Mouse (Mus musculus) heart, adult 2 months (tissue): ENCODE measurements around the gene Stpg4. TPM values are rescaled to one million over a fixed set of nuclear protein-coding genes. Genes with fewer than 3 reads are reported as not detected.
A peak's percentile ranks its signal among the peaks of the same experiment; 100 is the strongest.

ENCODE experiments used
- DNase-seq, 2 experiments: peaks; one replicate each; pipeline ENCODE4 v3.0.0; 2021
- H3K27ac ChIP-seq: fragments of 200-600 bp; 2 replicates; pipeline ENCODE4 v1.8.1; 2022
- H3K27me3 ChIP-seq: fragments of 200-500 bp; 2 replicates; pipeline ENCODE4 v1.6.1; 2012; ENCODE audit warnings: mild to moderate bottlenecking, low read length, inconsistent platforms, mixed read lengths; ENCODE audit not compliant: control insufficient read depth, insufficient read depth
- H3K36me3 ChIP-seq: fragments of 200-500 bp; 2 replicates; pipeline ENCODE4 v1.6.1; 2012; ENCODE audit warnings: low read length, inconsistent platforms; ENCODE audit not compliant: control insufficient read depth, insufficient read depth
- H3K4me1 ChIP-seq: fragments of 200-500 bp; 2 replicates; pipeline ENCODE4 v1.6.1; 2011; ENCODE audit warnings: low read length; ENCODE audit not compliant: control insufficient read depth, insufficient read depth
- H3K4me3 ChIP-seq: fragments of 200-600 bp; 2 replicates; pipeline ENCODE4 v1.8.1; 2022
- H3K79me2 ChIP-seq: fragments of 200-500 bp; replicated peaks from 2 replicates; pipeline ENCODE4 v1.6.1; 2012; ENCODE audit warnings: mild to moderate bottlenecking, inconsistent platforms, low read length, moderate library complexity, mixed read lengths; ENCODE audit not compliant: control insufficient read depth, insufficient read depth
- H3K9ac ChIP-seq: fragments of 200-500 bp; 2 replicates; pipeline ENCODE4 v1.6.1; 2012; ENCODE audit warnings: low read depth, mild to moderate bottlenecking, control low read depth, inconsistent platforms, low read length, mixed read lengths
- CTCF ChIP-seq: fragments of 200-600 bp; IDR thresholded peaks from 2 replicates; pipeline ENCODE4 v1.8.1; 2022; ENCODE audit warnings: antibody characterized with exemption, mild to moderate bottlenecking, moderate library complexity
- EP300 ChIP-seq: fragments of 200-500 bp; IDR thresholded peaks from 2 replicates; pipeline ENCODE4 v1.6.1; 2011; ENCODE audit warnings: low read depth, low read length, control low read depth; ENCODE audit not compliant: insufficient read depth
- POLR2A ChIP-seq: fragments of 200-500 bp; IDR thresholded peaks from 2 replicates; pipeline ENCODE4 v1.6.1; 2011; ENCODE audit warnings: mild to moderate bottlenecking, low read depth, low read length, control low read depth; ENCODE audit not compliant: insufficient read depth
- WGBS: fragments of 180-500 bp; shearing (Covaris S2); methylation state at CpG from one replicate; pipeline ENCODE4 v1.1.7; 2018; 5-methylcytosine and 5-hydroxymethylcytosine counted together
- intact Hi-C: fragments of 180-260 bp; cut with DNase I; formaldehyde crosslinking; loops from one replicate; pipeline ENCODE4 v1.15.1; 2025
- polyA plus RNA-seq: library from polyadenylated mRNA; depleted of rRNA; stranded (reverse); fragments of >200 nt; gene quantifications from 2 replicates; pipeline ENCODE4 v1.2.3, GENCODE M21; 2012
- total RNA-seq, 2 experiments: library from RNA; stranded (reverse); gene quantifications; 2 replicates each; pipeline ENCODE4 v1.2.3; 2021

The Stpg4 gene
- total and polyA plus RNA-seq, 3 experiments = 0.27 TPM; not detected in 2

DNA sequence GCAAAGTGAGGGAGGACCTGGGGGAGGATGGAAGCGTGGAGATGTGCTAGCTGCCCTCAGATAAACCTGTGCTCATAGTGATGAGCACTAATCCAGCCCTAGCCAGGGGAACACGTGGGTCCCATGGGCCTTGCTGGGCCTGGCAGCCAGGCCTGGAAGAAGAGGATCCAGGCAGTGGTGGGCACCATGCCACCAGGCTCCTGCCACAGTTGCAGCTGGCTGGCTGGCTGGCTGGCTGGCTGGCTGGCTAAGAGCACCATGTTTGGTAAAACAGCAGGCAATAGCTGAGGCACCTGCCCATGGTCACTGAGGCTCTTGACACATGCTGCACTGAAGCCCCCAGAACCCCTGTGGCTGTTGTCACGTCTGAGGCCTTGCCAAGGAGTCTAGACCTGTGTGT, 59.9 kb downstream of the Stpg4 start:
- Histone ChIP-seq H3K4me1 (peaks cover 16% of the 10 kb centered on the region), H3K79me2 (no peaks in the 10 kb centered on the region), H3K27me3 (no peaks in the 10 kb centered on the region), H3K27ac (peak overlapping the region; percentile 70), H3K9ac (no peak overlapping the region), H3K4me3 (no peak overlapping the region), H3K36me3 (no peaks in the 10 kb centered on the region)
- TF ChIP-seq EP300 (peak; percentile 58; the same call in 1 of the 2 replicates), CTCF (no peak)
- WGBS = 27% methylated on average over 3 of the region's 3 CpGs
- peak; percentile 77 to 87 for DNase-seq
- intact Hi-C loops = no loop called here

- no peak for TF ChIP-seq EP300
- DNase-seq = no peak
- no peaks in the 10 kb centered on the region for H3K36me3 ChIP-seq
- H3K27me3 ChIP-seq = no peaks in the 10 kb centered on the region
- no peaks in the 10 kb centered on the region for H3K79me2 ChIP-seq
- WGBS = 29% methylated on average over 4 of the region's 4 CpGs
- intact Hi-C loops = no loop called here
- H3K4me1 ChIP-seq = peaks cover 16% of the 10 kb centered on the region
- H3K27ac ChIP-seq = peak overlapping the region; percentile 26; the same call in 1 of the 2 replicates
- H3K4me3 ChIP-seq = no peak overlapping the region
- H3K9ac ChIP-seq = no peak overlapping the region
Measured at GRCm38 (mm10) chr17:87367228-87367627, 60.3 kb downstream of the Stpg4 start.

GRCm38 (mm10) chr17:87366520-87366919, 61.0 kb downstream of the Stpg4 start:
- TF ChIP-seq CTCF (no peak), POLR2A (no peak), EP300 (no peak)
- DNase-seq = no peak
- Histone ChIP-seq H3K9ac (no peak overlapping the region), H3K36me3 (no peaks in the 10 kb centered on the region), H3K4me3 (no peak overlapping the region), H3K4me1 (peaks cover 16% of the 10 kb centered on the region), H3K27me3 (no peaks in the 10 kb centered on the region), H3K79me2 (no peaks in the 10 kb centered on the region), H3K27ac (no peak overlapping the region)
- intact Hi-C loops = no loop called here
- 52% methylated on average over 2 of the region's 2 CpGs for WGBS

DNA sequence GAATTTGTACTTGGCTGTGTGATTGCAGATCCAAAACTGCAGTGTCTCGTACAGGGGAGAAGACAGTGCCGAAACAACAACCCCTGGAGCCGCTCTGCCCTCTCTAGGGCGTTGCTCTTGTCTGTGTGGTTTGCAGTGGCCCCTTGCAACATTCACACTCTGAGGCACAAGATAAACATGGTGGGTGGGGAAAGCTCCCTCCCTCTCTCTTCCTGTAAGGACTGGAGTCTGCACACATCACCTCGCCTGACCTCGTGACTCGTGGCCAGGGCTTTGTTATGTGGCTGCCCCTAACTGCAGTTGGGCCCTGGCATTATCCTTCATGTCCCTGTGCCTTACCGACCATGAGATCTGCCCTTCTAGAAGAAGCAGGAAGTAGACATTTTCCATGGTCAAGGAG, 62.3 kb downstream of the Stpg4 start:
- Histone ChIP-seq H3K9ac (no peak overlapping the region), H3K27me3 (no peaks in the 10 kb centered on the region), H3K79me2 (no peaks in the 10 kb centered on the region), H3K36me3 (no peaks in the 10 kb centered on the region), H3K4me3 (no peak overlapping the region), H3K27ac (no peak overlapping the region), H3K4me1 (peaks cover 16% of the 10 kb centered on the region)
- TF ChIP-seq CTCF = no peak
- TF ChIP-seq EP300 = no peak
- intact Hi-C loops = no loop called here
- WGBS = 46% methylated on average over 8 of the region's 8 CpGs
- DNase-seq = no peak

GRCm38 (mm10) chr17:87364108-87364507, 63.4 kb downstream of the Stpg4 start:
- no peaks in the 10 kb centered on the region for H3K36me3 ChIP-seq
- no peaks in the 10 kb centered on the region for H3K27me3 ChIP-seq
- H3K79me2 ChIP-seq = no peaks in the 10 kb centered on the region
- no peak overlapping the region for H3K27ac ChIP-seq
- TF ChIP-seq CTCF (no peak), EP300 (no peak), POLR2A (no peak)
- no peak overlapping the region for H3K9ac ChIP-seq
- WGBS = 91% methylated on average over 15 of the region's 15 CpGs
- no peak overlapping the region for H3K4me3 ChIP-seq
- intact Hi-C loops = no loop called here
- peaks cover 16% of the 10 kb centered on the region for H3K4me1 ChIP-seq
- DNase-seq = no peak

DNA sequence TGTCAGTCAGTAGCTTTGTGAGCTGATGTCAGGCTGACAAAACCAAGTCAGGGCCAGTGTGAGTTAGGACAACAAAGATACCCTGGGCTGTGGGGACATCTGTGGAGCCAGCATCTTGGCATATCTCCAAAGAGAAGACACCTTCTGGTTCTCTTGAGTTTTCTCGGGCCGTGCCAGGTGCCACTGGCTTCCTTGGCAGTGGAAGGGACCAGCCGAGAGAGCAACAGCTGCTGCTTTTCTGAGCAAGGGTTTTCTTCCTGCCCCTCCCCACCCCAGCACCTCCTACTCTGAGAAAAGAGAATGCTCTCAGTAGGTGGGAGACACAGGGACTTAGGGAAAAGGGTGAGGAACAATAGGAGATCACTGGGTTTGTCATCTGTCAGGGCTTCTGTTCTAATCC, 66.4 kb downstream of the Stpg4 start:
- Histone ChIP-seq H3K4me1 (peaks cover 1% of the 10 kb centered on the region; the same call in 1 of the 2 replicates), H3K4me3 (no peak overlapping the region), H3K36me3 (no peaks in the 10 kb centered on the region), H3K27ac (no peak overlapping the region), H3K27me3 (no peaks in the 10 kb centered on the region), H3K9ac (no peak overlapping the region), H3K79me2 (no peaks in the 10 kb centered on the region)
- intact Hi-C loops = no loop called here
- TF ChIP-seq POLR2A (no peak), EP300 (no peak), CTCF (no peak)
- 66% methylated on average over 3 of the region's 3 CpGs for WGBS
- no peak for DNase-seq

- H3K9ac ChIP-seq = no peak overlapping the region
- no peak overlapping the region for H3K27ac ChIP-seq
- no peaks in the 10 kb centered on the region for H3K79me2 ChIP-seq
- H3K4me1 ChIP-seq = no peaks in the 10 kb centered on the region
- no peaks in the 10 kb centered on the region for H3K36me3 ChIP-seq
- H3K4me3 ChIP-seq = no peak overlapping the region
- no peaks in the 10 kb centered on the region for H3K27me3 ChIP-seq
- WGBS = 91% methylated on average over 9 of the region's 9 CpGs
- no peak for DNase-seq
- TF ChIP-seq POLR2A (no peak), EP300 (no peak), CTCF (no peak)
- intact Hi-C loops = no loop called here
Measured at GRCm38 (mm10) chr17:87357506-87357905, 70.0 kb downstream of the Stpg4 start.
